Mouse (Mus musculus) forebrain, embryonic 11.5 days (tissue): ENCODE results near the gene Gm4969. TPM values are rescaled to one million over a fixed set of nuclear protein-coding genes. Genes with fewer than 3 reads are reported as not detected.
A peak's percentile ranks its signal among the peaks of the same experiment; 100 is the strongest.

Experiments used
- ATAC-seq: fragments of 200-750 bp; cut with Nextera tagmentation; replicated peaks from 2 replicates; pipeline ENCODE4 v1.8.0; 2017; ENCODE audit warnings: moderate TSS enrichment; ENCODE audit not compliant: low FRiP score
- DNase-seq: peaks from one replicate; pipeline ENCODE4 v3.0.0-alpha.2; 2017; ENCODE audit warnings: low spot score
- H3K27ac ChIP-seq: fragments of 300-500 bp; sonication (generic); 2 replicates; pipeline ENCODE4 v1.5.1; 2014; ENCODE audit warnings: low read depth, low read length
- H3K27me3 ChIP-seq: fragments of 300-500 bp; sonication (generic); 2 replicates; pipeline ENCODE4 v1.6.1; 2014; ENCODE audit warnings: mild to moderate bottlenecking, low read length, mixed read lengths; ENCODE audit not compliant: control insufficient read depth, insufficient read depth
- H3K36me3 ChIP-seq: fragments of 300-500 bp; sonication (generic); 2 replicates; pipeline ENCODE4 v1.6.1; 2014; ENCODE audit warnings: mild to moderate bottlenecking, low read length, moderate library complexity, mixed read lengths; ENCODE audit not compliant: control insufficient read depth, insufficient read depth
- H3K4me1 ChIP-seq: fragments of 300-500 bp; sonication (generic); replicated peaks from 2 replicates; pipeline ENCODE4 v1.6.1; 2014; ENCODE audit warnings: low read length, mixed read lengths; ENCODE audit not compliant: control insufficient read depth, insufficient read depth
- H3K4me2 ChIP-seq: fragments of 300-500 bp; sonication (generic); 2 replicates; pipeline ENCODE4 v1.6.1; 2014; ENCODE audit warnings: low read depth, mild to moderate bottlenecking, low read length, moderate library complexity, mixed read lengths; ENCODE audit not compliant: severe bottlenecking
- H3K4me3 ChIP-seq: fragments of 300-500 bp; sonication (generic); 2 replicates; pipeline ENCODE4 v1.5.1; 2014; ENCODE audit warnings: low read depth, low read length
- H3K9ac ChIP-seq: fragments of 300-500 bp; sonication (generic); 2 replicates; pipeline ENCODE4 v1.6.1; 2014; ENCODE audit warnings: low read length
- H3K9me3 ChIP-seq: fragments of 300-500 bp; sonication (generic); 2 replicates; pipeline ENCODE4 v1.6.1; 2016; ENCODE audit warnings: low read length, mixed read lengths; ENCODE audit not compliant: control insufficient read depth
- WGBS: fragments of 180-500 bp; shearing (Covaris S2); extraction: QIAGEN DNeasy Blood & Tissue Kit; methylation state at CpG from one replicate; pipeline ENCODE4 v1.1.7; 2014; 5-methylcytosine and 5-hydroxymethylcytosine counted together
- polyA plus RNA-seq: library from polyadenylated mRNA; unstranded; fragments of >200 nt; fragmentation: Nextera tagmentation; extraction: Ambion mirVana; gene quantifications from 2 replicates; pipeline ENCODE4 v1.2.1, GENCODE M21; 2014

Gm4969 gene
- polyA plus RNA-seq, 1 experiment from 2014 or later = 1.2 TPM

GRCm38 (mm10) chr7:19067063-19067462 is 51.1 kb downstream of the Gm4969 start:
- peaks cover 20% of the 10 kb centered on the region for H3K27me3 ChIP-seq
- DNase-seq (no peak), ATAC-seq (no peak)
- H3K9me3 ChIP-seq = no peaks in the 10 kb centered on the region
- no peak overlapping the region for H3K4me2 ChIP-seq
- no peak overlapping the region for H3K9ac ChIP-seq
- no peaks in the 10 kb centered on the region for H3K36me3 ChIP-seq
- H3K4me1 ChIP-seq = no peaks in the 10 kb centered on the region
- no peak overlapping the region for H3K4me3 ChIP-seq
- H3K27ac ChIP-seq = no peak overlapping the region
- WGBS = 53% methylated on average over 14 of the region's 14 CpGs

- H3K4me3 ChIP-seq = no peak overlapping the region
- ATAC-seq = no peak
- peaks cover 20% of the 10 kb centered on the region for H3K27me3 ChIP-seq
- no peak overlapping the region for H3K27ac ChIP-seq
- WGBS = 60% methylated on average over 13 of the region's 13 CpGs
- no peak for DNase-seq
- no peak overlapping the region for H3K4me2 ChIP-seq
- H3K36me3 ChIP-seq = no peaks in the 10 kb centered on the region
- no peaks in the 10 kb centered on the region for H3K4me1 ChIP-seq
- H3K9ac ChIP-seq = no peak overlapping the region
- no peaks in the 10 kb centered on the region for H3K9me3 ChIP-seq
Measured at GRCm38 (mm10) chr7:19065896-19066295, 52.3 kb downstream of the Gm4969 start.

- Histone ChIP-seq H3K27me3 (no peaks in the 10 kb centered on the region), H3K36me3 (no peaks in the 10 kb centered on the region), H3K27ac (no peak overlapping the region), H3K4me1 (no peaks in the 10 kb centered on the region), H3K9me3 (no peaks in the 10 kb centered on the region), H3K9ac (no peak overlapping the region), H3K4me3 (no peak overlapping the region), H3K4me2 (no peak overlapping the region)
- no peak for ATAC-seq
- WGBS = 94% methylated on average over 10 of the region's 10 CpGs
- DNase-seq = no peak
Measured at GRCm38 (mm10) chr7:19057405-19057804, 60.8 kb downstream of the Gm4969 start.

GRCm38 (mm10) chr7:19055108-19055507 is 63.1 kb downstream of the Gm4969 start:
- no peak overlapping the region for H3K27ac ChIP-seq
- no peak for ATAC-seq
- peaks cover 8% of the 10 kb centered on the region; the same call in 1 of the 2 replicates for H3K36me3 ChIP-seq
- no peak overlapping the region for H3K9ac ChIP-seq
- no peak overlapping the region for H3K4me3 ChIP-seq
- DNase-seq = no peak
- H3K4me1 ChIP-seq = no peaks in the 10 kb centered on the region
- H3K27me3 ChIP-seq = no peaks in the 10 kb centered on the region
- WGBS = 88% methylated on average over 8 of the region's 8 CpGs
- no peak overlapping the region for H3K4me2 ChIP-seq
- H3K9me3 ChIP-seq = no peaks in the 10 kb centered on the region

DNA sequence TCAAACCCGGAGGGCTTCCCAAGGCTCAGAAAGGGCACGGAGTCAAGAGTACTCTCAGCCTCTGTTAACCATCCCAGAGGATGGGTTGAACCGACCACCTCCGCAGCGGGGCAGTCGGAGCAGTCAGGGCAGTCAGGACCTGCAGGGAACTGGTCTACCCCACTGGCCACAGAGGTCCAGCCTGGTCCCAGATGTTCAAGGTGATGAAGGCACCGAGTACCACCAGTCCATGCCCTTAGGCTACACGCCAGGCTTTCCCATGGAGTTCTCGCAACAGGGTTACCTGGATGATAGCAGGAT is 63.4 kb downstream of the Gm4969 start:
- Histone ChIP-seq H3K4me2 (peak overlapping the region; percentile 44; the same call in 1 of the 2 replicates), H3K4me1 (no peaks in the 10 kb centered on the region), H3K4me3 (no peak overlapping the region; the same call in 1 of the 2 replicates), H3K27me3 (no peaks in the 10 kb centered on the region), H3K36me3 (peaks cover 10% of the 10 kb centered on the region; the same call in 1 of the 2 replicates), H3K9me3 (no peaks in the 10 kb centered on the region), H3K9ac (peak overlapping the region; percentile 29), H3K27ac (no peak overlapping the region)
- ATAC-seq (no peak), DNase-seq (no peak)
- 55% methylated on average over 9 of the region's 9 CpGs for WGBS

- peak; percentile 76 for ATAC-seq
- Histone ChIP-seq H3K4me2 (peak within 1 kb of the TSS; percentile 44; the same call in 1 of the 2 replicates), H3K9me3 (no peaks in the 10 kb centered on the region), H3K4me1 (no peaks in the 10 kb centered on the region), H3K27ac (no peak within 1 kb of the TSS), H3K4me3 (no peak within 1 kb of the TSS; the same call in none of the 2 replicates), H3K27me3 (no peaks in the 10 kb centered on the region), H3K9ac (peak within 1 kb of the TSS; percentile 29), H3K36me3 (peaks cover 14% of the 10 kb centered on the region; the same call in 1 of the 2 replicates)
- DNase-seq = peak; percentile 88
- 25% methylated on average over 33 of the region's 33 CpGs for WGBS
Measured at GRCm38 (mm10) chr7:19054047-19054776, 64.0 kb downstream of the Gm4969 start, which contains the start of gene Rsph6a. Gene Rsph6a (plus strand): TSS chr7:19054690.

DNA sequence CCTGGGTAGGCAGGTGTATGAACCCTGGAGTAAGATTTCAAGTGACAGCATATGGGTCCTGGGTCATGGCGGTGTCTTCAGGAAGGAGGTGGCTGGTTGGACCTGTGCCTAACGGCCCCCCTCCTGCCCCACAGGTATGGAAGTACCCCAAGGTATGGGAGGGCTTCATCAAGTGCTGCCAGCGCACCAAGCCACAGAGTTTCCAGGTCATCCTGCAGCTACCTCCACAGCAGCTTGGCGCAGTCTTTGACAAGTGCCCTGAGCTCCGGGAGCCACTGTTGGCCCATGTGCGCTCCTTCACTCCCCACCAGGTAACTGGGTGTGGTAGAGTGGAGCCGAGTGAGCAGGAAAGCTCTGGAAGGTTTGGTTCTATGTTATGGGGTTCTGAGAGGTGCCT is 65.0 kb downstream of the Gm4969 start:
- Histone ChIP-seq H3K4me3 (no peak overlapping the region), H3K4me1 (no peaks in the 10 kb centered on the region), H3K4me2 (no peak overlapping the region), H3K9me3 (no peaks in the 10 kb centered on the region), H3K27me3 (no peaks in the 10 kb centered on the region), H3K27ac (no peak overlapping the region), H3K36me3 (peaks cover 18% of the 10 kb centered on the region), H3K9ac (no peak overlapping the region)
- DNase-seq (no peak), ATAC-seq (no peak)
- 90% methylated on average over 7 of the region's 7 CpGs for WGBS

- 90% methylated on average over 15 of the region's 15 CpGs for WGBS
- H3K4me1 ChIP-seq = no peaks in the 10 kb centered on the region
- no peak overlapping the region for H3K27ac ChIP-seq
- H3K36me3 ChIP-seq = peaks cover 19% of the 10 kb centered on the region
- H3K4me3 ChIP-seq = no peak overlapping the region
- DNase-seq = no peak
- no peak for ATAC-seq
- no peak overlapping the region for H3K4me2 ChIP-seq
- H3K9ac ChIP-seq = no peak overlapping the region
- H3K9me3 ChIP-seq = no peaks in the 10 kb centered on the region
- no peaks in the 10 kb centered on the region for H3K27me3 ChIP-seq
Measured at GRCm38 (mm10) chr7:19052345-19053135, 65.6 kb downstream of the Gm4969 start.
